Mouse (Mus musculus) thymus, adult 2 months (tissue): ENCODE results near the gene Hvcn1.

Experiments used
- CTCF ChIP-seq: fragments of 200-500 bp; IDR thresholded peaks from 2 replicates; pipeline ENCODE4 v1.5.1; 2012; ENCODE audit warnings: mild to moderate bottlenecking, control low read depth, low read length, moderate library complexity, borderline replicate concordance; ENCODE audit not compliant: control insufficient read depth, poor library complexity, insufficient read depth; ENCODE audit errors: extremely low read depth
- POLR2A ChIP-seq: fragments of 200-500 bp; IDR thresholded peaks from 2 replicates; pipeline ENCODE4 v1.6.1; 2012; ENCODE audit warnings: mild to moderate bottlenecking, low read length, control low read depth, moderate library complexity; ENCODE audit not compliant: control insufficient read depth, poor library complexity, insufficient read depth; ENCODE audit errors: extremely low read depth

GRCm38 (mm10) chr5:122213861-122214260 lies 7.3 kb downstream of the Hvcn1 start:
- TF ChIP-seq POLR2A (no peak), CTCF (no peak)
